Mouse (Mus musculus): ENCODE results near the gene Icmt. TPM values are rescaled to one million over a fixed set of nuclear protein-coding genes. Genes with fewer than 3 reads are reported as not detected.

The Icmt gene
- total RNA-seq, 1 experiment from 2014 or later: 17.7 TPM

DNA sequence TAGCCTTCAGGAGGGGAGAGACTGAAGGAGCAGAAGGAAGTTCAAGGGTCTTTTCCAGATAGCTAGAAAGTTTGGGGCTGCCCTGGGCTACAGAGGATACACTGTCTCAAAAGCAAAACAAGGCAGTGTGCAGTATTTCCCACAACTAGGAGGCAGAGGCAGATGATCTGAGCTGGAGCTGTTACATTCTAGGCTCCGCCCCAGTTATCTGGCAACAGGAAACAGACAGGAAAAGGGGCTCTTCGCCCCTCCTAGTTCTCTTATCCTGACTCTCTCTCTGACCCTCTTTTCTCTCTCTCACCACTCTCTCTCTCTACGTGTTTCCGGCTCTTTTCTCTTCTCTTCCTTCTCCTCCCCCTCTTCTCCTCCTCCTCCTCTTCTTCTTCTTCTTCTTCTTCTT, 1.1 kb upstream of the Icmt start:
- ATAC-seq (replicated peaks; ENCODE audit: low read depth, poor library complexity, severe bottlenecking): peak; percentile 53

DNA sequence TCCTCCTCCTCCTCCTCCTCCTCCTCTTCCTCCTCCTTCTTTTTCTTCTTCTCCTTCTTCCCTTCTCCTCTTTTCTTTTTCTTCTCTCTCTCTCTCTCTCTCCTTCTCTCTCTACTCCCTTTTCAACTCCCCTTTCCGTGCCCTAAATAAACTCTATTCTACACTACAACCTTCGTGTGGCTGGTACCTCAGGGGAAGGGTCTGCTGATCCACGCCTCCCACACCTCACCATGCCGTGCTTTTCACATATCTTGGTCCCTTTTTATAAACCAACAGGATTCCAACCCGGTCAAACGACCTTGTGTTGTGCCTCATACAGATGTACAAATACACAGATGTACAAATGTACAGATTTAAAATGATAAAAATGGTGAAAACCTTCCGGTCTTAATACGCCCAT, 656 bp upstream of the Icmt start:
- no peak for ATAC-seq (replicated peaks; ENCODE audit: low read depth, poor library complexity, severe bottlenecking)

DNA sequence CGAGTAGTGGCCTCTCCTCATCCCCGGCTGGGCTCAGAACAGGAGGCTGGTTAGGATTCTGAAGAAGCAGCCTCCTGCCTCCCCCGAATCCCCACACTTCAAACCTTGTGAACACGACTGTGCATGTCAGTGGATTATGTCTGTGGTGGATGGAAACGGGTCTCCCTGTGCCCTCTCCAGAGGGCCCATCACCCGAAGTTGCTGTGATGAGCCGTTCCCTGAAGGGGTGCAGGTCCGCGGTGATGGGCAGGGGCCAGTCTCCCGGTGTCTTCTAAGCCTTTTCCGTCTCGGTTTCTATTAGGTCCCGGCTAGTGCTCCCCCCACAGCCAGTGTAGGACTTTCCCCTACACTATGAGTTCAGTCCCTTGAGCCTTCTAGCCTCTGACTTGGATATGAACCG, 1.8 kb downstream of the Icmt start:
- no peak for ATAC-seq (replicated peaks; ENCODE audit: low read depth, poor library complexity, severe bottlenecking)

DNA sequence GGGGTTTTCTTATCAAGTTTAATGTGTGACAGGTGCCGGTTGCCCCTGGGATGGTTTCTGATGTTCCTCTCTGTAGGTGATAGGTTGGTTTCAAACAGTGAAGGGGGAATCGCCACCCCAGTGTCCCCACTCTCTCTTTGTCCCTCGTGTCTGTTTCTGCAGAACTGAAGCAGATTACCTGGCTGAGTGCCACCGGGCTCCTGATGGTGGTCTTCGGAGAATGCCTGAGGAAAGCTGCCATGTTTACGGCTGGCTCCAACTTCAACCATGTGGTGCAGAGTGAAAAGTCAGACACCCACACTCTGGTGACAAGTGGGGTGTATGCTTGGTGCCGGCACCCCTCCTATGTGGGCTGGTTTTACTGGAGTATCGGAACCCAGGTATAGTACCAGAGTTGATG, 3.3 kb downstream of the Icmt start:
- no peak for ATAC-seq (replicated peaks; ENCODE audit: low read depth, poor library complexity, severe bottlenecking)

DNA sequence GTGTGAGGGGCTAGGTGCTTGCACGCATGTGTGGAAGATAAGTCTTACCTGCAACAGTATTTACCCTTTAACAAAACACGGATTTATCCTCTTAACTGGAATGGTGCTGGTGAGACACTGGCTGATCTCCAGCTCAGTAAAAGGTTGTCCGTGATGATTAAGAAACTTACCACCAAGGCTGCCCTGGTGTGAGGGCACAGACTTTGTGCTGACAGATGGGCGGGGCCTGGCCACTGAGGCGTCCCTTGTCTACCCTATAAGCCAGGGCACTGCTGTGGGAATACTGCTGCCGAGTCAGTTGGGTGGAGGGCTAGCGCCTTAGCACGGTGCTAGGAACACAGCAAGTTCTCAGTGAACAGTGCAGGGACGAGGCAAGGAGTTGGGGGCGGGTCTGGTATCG, 5.0 kb downstream of the Icmt start:
- ATAC-seq (replicated peaks; ENCODE audit: low read depth, poor library complexity, severe bottlenecking): no peak

DNA sequence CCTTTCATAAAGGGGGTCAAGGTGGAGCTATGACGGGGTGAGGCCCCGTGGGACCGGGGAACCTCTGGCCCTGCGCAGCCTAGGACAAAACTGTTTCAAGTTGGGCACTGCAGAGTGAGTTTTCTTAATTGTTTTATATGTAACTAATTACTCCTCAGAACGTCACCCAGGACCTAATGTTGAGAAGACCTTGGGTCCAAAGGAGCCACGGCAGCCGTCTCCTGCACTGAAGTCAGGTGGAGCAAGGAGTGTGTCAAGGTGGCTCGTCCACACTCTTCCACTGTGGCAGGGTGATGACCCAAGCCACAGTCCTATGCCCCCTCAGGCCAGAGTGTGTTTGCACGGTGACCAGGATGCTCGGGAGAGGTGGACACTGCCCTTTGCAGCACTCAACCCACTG, 6.1 kb downstream of the Icmt start:
- no peak for ATAC-seq (replicated peaks; ENCODE audit: low read depth, poor library complexity, severe bottlenecking)

DNA sequence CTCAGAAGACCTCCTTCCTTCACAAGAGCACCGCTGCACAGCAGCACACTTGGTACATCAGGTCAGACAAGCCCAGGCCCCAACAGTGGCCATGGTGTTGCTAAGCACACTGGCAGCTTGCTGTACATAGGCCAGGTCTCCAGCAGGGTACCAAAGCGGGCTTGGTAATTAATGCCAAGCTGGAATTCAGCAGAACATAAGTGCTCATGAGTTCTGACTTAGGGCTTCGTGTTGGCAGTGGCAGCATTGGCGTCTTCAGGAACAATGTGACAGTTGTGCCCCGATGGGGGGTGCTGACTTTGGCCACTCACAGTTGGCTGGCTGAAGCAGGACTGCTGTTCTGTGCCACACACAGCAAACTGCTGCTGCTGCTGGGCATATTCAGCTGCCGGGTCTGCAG, 7.7 kb downstream of the Icmt start:
- ATAC-seq (replicated peaks; ENCODE audit: low read depth, poor library complexity, severe bottlenecking): no peak

DNA sequence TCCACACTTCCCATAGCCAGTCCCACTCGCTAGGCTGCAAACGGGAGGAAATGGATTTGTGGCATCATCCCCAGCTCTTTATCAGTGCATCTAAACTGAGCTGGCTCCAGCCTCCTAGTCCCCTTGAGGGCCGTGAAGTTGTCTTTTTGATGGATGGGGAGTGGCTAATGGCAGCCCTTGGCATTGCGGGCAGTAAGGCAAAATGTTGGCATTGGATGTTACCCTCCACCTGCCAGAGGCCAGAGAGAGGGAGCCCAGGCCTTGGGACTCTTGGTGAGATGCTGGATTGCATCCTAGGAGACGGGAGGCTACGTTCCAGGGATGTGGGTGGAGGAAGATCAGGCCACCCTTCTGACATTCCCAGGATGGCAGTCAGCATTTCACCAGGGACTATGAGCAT, 9.0 kb downstream of the Icmt start:
- ATAC-seq (replicated peaks; ENCODE audit: low read depth, poor library complexity, severe bottlenecking): no peak

DNA sequence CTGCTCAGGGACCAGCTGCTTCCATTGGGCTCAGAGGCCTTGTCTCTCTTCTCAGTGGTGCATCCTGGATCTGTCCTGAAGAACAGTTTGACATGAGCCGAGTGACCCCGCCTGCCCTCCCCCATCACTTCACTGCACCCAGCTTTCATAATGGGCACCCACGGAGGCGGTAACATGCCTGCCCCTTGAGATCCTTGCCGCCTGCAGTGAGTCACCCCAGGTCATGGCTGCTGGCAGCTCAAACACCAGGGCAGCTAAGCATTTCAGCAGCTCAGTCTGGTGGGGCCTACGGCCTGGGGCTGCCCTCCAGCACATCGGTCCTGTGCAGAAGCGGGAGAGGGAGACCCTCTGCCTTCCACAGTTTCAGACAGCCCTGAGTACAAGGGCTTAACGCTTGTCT, 10.5 kb downstream of the Icmt start:
- no peak for ATAC-seq (replicated peaks; ENCODE audit: low read depth, poor library complexity, severe bottlenecking)

DNA sequence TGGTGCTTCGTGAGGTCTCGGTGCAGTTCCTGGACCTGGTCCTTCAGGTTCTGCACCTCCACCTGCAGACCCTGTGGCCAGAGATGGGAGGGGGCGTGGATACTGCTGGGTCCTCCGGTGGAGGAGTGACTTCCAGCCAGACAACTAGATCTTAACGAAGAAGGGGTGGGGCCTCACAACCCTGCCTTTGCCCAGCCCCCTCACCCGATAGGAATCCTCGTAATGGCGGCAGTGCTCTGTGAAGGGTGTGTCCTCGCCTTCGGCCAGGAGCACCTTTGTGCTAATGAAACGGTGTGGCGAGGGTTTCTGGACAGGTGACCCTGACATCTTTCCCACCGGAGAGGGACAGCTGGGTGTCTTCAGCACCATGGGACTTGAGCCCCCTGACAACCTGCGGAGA, 15.2 kb downstream of the Icmt start:
- ATAC-seq (replicated peaks; ENCODE audit: low read depth, poor library complexity, severe bottlenecking): no peak

DNA sequence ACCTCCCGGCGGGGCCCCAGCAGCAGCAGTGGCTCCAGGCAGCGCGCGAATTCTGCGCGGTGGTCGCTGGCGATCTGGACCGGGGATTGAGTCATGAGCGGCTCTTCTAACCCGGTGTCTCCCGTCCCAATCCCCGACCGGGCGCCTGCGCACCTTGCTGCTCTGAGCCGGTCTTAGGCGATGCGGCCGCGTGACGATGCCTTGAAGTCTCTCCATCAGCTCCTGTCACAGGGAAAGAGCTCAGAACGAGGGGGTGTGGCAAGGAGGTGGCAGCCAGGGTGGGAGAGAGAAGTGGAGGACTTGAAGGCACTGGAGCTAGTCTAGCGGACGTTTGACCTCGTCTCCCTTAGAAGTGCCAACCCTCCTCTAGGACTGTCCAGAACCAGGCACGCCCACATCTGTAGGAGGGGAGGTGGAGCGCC, 16.2 kb downstream of the Icmt start:
- ATAC-seq (replicated peaks; ENCODE audit: low read depth, poor library complexity, severe bottlenecking): peak; percentile 31

DNA sequence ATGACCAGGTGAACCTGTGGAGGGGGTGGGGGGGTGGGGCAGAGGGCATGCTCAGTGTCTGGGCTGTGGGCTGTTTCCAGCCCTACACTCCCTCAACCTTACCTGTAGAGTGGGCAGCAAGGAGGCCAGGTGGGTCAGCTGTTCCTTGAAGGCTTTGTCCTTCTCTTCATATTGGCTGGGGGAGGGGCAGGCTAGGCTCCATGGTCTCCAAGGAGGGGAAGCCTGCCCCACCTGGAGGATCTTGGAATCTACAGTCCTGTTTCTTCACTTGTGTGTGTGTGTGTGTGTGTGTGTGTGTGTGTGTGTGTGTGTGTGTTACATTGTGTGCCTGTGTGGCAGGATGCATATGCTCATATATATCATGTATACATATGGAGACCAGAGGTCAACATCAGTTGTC, 16.9 kb downstream of the Icmt start:
- ATAC-seq (replicated peaks; ENCODE audit: low read depth, poor library complexity, severe bottlenecking): no peak

DNA sequence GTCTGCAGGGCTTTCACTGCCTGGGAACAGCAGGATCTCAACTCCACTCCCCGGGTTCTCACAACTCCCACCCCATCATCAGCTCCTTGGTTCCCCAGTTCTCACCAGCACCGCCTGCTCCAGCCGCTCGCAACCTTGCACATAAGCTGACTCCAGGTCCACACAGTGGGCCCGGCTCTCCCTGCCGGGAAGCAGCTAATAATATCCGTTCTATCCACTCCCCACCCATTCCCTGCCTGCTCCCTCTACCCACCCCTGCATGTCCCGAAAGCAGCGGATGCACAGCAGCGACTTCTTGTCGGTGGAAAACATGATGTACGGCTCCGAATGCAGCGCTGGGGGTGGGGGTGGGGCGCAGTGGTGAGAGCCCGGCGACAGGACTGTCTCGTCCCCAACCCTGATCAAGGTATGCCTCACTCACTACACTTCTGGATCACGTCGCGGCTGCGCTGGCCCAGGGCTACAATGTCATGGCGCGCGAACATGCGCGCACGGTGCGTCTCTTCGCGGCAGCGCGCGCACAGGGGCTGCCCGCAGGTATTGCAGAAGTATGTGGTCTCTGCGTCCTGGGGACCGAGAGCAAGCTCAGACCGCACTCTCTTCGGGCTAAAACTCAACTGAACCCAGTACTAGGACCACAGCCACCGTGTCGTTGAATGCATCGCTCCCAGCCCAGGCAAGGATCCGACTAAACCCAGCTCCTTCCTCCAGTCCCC, 18.6 kb downstream of the Icmt start:
- ATAC-seq (replicated peaks; ENCODE audit: low read depth, poor library complexity, severe bottlenecking): peak; percentile 46

DNA sequence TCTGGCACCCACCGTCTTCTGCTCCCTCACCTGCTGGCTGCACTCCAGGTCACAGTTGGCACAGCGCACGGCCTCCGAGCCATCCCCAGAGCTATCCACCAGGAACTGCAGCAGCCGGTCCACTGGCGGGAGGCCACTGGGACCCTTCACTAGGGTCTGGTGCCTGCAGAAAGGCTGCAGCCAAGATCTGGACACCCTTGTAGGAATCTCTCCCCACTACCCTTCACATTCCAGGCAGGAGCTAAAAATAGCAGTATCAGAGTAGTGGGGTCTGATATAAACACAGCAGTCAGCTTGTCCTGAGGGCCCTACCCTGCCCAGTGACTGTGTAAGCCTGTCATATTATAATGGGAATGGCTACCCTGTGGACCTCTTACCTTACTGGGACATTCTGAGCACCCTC, 20.6 kb downstream of the Icmt start:
- ATAC-seq (replicated peaks; ENCODE audit: low read depth, poor library complexity, severe bottlenecking): no peak

DNA sequence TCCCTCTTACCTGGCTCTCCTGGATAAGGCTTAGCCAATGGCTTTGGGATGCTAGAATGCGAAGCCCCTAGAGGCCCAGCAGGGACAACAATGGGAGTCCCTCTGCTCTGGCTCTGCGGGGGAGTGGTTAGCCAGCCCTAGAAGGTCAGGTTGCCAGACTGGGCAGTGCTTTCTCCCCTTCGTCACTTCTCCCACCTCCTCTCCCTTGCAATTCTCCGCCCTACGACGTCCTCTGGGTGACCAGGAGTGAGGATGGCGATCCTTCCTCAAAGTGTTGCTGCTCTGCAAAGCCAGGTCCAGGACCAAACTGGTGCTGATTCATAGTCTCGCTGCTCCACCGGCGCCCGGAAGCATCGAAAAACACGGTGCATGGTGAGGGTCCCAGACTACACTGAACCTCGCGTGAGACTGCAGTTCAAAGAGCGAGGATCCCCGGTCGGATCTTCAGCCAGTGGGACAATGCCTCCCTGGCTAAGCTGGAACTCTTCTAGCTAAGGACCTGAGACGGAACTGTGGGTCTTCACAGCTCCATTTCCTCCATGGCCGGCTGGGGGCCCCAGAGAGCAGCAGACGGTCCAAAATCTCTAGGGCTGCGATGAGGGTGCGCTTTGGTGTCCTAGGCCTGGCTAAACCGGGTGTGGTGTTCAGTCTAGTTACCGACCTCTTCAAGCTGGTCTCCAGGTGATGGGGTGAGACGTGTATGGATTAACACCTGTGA, 21.6 kb downstream of the Icmt start, which contains the start of gene Rnf207:
Rnf207 (minus strand) TSS at position 477 of the 718 bp plus-strand sequence.
- peak; percentile 91 for ATAC-seq (replicated peaks; ENCODE audit: low read depth, poor library complexity, severe bottlenecking)

DNA sequence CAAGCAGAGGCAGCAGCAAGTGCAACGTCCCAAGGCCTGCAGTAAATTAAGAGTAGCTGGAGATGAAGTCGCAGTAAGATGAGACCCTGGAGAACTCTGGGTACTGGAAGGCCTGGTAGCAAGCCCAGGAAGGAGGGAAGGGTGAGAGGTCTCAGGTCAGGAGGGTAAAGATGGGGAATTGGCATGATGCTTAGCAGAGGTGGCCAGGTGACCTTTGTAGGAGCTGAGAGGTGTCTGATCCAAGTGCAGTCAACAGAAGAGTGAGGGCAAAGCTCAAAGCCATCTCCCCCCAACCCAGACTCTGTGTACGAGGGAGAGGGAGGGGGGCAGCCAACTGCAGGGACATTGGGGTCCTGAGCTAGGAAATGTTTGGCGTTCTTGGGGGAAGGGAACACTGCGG, 24.4 kb downstream of the Icmt start:
- no peak for ATAC-seq (replicated peaks; ENCODE audit: low read depth, poor library complexity, severe bottlenecking)

DNA sequence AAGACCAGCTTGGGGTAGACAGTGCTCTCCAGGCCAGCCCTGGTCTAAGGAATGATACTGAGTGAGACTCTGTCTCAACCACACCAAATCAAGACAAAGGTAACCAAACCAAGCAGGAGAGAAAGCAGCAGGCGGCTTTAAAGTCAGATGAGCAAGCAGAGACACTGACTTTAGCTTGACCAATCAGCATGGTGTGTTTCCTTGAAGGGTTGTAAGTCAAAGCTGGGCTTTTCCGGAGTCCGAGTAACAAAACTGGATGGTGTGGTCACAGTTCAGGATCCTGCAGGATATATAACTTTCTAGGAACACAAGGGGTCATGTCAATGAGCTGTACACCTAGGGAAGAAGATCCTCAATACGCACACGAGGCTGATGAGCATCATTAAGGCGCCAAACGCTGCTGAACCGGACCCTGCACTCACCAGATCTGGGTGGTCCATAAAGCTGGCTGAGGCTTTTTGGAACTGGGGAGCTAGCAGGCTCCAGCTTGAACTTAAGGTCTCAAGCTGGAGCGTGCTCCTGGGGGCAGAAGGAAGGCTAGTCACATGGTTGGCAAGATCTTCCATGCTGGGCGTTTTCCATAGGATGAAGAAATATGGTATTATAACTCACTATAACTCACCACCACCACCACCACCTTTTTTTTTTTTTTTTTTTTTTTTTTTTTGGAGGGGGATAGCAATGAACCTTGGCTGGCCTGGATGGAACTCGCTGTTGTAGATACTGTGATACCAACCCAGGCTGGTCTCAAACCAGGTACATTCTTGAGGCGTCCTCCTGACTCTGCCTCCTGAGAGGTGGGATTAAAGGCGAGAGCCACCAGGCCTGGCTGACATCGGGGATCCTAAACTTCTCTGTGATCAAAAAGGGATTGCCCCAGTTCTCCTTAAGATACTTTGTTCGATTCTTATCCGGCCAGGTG, 27.9 kb downstream of the Icmt start:
- 0 out of 2 replicates have a peak, but pooled peaks have one; percentile 1 for ATAC-seq (replicated peaks; ENCODE audit: low read depth, poor library complexity, severe bottlenecking)

DNA sequence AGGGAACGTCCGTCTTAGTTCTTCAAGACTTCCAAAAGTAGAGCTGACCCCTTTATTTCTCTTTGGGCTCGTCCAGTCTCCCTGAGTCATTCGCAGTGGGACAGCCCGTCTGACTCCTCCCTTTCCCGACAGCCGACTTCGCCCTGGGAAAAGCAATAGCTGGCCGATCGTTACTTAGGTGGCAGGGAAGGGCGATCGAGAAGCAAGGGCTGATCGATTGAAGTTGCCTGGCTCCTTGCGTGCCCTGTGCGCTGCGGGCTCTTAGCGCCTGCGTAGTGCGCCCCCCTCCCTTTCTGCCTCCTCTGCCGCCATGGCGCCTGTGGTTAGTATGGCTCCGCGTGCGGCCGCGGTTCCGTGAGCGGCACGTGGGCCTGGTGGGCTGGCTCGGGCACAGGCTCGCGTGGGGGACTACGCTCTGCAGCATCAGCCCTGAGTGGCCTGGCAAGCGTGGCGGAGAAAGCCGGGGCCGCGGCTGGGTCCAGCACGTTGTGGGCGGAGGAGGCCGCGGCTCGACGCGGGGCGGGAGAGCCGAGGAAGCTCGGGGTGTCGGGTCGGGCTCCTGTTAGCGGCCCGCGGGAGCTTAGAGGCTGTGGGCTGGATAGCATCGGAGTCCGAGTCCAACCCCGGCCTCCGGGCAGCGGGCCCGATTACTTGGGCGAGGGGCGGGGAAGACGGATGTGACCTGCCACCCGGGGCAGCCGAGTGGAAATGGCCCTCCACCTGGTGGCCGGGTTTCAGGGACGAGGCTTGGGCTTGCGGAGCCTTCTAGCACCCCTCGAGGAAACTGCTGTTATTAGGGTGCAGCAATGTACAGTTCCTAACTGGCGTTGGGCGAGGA, 28.8 kb downstream of the Icmt start, which contains the start of gene Rpl22:
Rpl22 (plus strand) TSS at position 169 of the 838 bp plus-strand sequence.
- peak; percentile 94 for ATAC-seq (replicated peaks; ENCODE audit: low read depth, poor library complexity, severe bottlenecking)

DNA sequence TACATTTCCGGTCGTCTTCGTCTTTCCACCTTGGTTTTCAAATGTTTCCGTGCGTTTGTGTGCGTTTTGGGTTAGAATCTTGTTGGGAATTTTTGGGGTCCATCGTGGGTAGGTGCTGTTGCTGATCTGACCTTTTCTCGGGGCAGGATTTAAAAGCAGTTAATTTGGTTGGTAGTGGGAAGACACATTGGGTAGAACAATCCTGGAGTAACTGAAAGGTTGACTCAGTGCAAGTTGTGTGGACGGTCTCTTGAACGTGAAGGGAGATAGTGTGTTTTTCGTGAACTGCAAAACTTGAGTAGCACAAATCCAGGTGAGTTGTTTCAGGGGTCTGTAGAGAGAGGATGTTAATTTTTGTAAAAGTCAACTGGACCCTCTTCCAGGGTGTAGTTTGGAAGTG, 29.5 kb downstream of the Icmt start:
- ATAC-seq (replicated peaks; ENCODE audit: low read depth, poor library complexity, severe bottlenecking): no peak

DNA sequence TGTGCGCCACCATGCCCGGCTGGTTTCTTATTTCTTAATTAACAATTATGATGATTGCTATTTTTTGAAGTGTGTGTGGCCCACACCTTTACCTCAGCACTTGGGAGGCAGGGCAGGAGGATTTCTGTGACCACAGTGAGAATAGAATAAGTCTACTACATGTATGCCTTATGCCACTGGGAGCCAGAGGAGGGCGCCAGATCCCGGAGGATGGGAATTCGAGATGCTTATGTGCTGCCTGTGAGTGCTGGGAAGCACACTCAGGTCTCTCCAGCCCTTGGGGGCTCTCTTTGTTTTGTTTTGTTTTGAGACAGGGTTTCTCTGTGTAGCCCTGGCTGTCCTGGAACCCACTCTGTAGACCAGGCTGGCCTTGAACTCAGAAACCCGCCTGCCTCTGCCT, 31.7 kb downstream of the Icmt start:
- ATAC-seq (replicated peaks; ENCODE audit: low read depth, poor library complexity, severe bottlenecking): 0 out of 2 replicates have a peak, but pooled peaks have one; percentile 10

All from common myeloid progenitor, adult 5-6 weeks (primary cell).